ENCODE assay signal across 17 mouse cellular contexts in genomic region chr12:116567170-116567569, GRCm38 (mm10).
"Had no signal": no experiment of that assay in that cellular context is flagged by ENCODE, and none has a peak within 500 bp of the region (broad histone marks: within the 10 kb centered on the region; RNA-seq: fewer than 3 reads in every experiment).

No protein-coding gene starts in this region.

- H3K4me3 ChIP-seq: liver, embryonic 15.5 days; midbrain, embryonic 13.5 days; midbrain, embryonic 15.5 days; neural tube, embryonic 12.5 days; stomach, embryonic 15.5 days had no signal

- H3K9me3 ChIP-seq: liver, embryonic 15.5 days; midbrain, embryonic 13.5 days; midbrain, embryonic 15.5 days; neural tube, embryonic 12.5 days; stomach, embryonic 15.5 days had no signal

- ATAC-seq: liver, postnatal 0 days; lung, postnatal 0 days; midbrain, embryonic 13.5 days; midbrain, embryonic 15.5 days had no signal

- H3K27me3 ChIP-seq: liver, embryonic 15.5 days; midbrain, embryonic 13.5 days; midbrain, embryonic 15.5 days; neural tube, embryonic 12.5 days; stomach, embryonic 15.5 days had no signal

- H3K9ac ChIP-seq: liver, embryonic 15.5 days; liver, postnatal 0 days; lung, embryonic 14.5 days; midbrain, embryonic 13.5 days; midbrain, embryonic 15.5 days; neural tube, embryonic 12.5 days; stomach, embryonic 15.5 days had no signal

- H3K27ac ChIP-seq: liver, embryonic 15.5 days; macrophage; midbrain, embryonic 13.5 days; midbrain, embryonic 15.5 days; neural tube, embryonic 12.5 days; stomach, embryonic 15.5 days; stomach, postnatal 0 days had no signal

- H3K4me1 ChIP-seq: liver, embryonic 15.5 days; midbrain, embryonic 13.5 days; midbrain, embryonic 15.5 days; neural tube, embryonic 12.5 days; stomach, embryonic 15.5 days had no signal

- DNase-seq: liver, postnatal 0 days; lung, embryonic 14.5 days; lung, postnatal 14 days; lung, postnatal 36 days; right cerebral cortex, postnatal 14 days; thymus, adult 2 months; thymus, postnatal 25 days; thymus, postnatal 4 days had no signal

- H3K36me3 ChIP-seq: liver, embryonic 15.5 days; midbrain, embryonic 13.5 days; midbrain, embryonic 15.5 days; neural tube, embryonic 12.5 days; stomach, embryonic 15.5 days had no signal

- H3K4me2 ChIP-seq: liver, embryonic 15.5 days; lung, embryonic 14.5 days; midbrain, embryonic 11.5 days; midbrain, embryonic 13.5 days; midbrain, embryonic 15.5 days; neural tube, embryonic 12.5 days; stomach, embryonic 15.5 days had no signal
